Mouse (Mus musculus) kidney, adult 11 months (tissue): ENCODE measurements around the gene Rims4.

Source experiments
- DNase-seq: peaks from one replicate; pipeline ENCODE4 v3.0.0; 2022

Rims4 gene

GRCm38 (mm10) chr2:163865311-163865710, 53.2 kb downstream of the Rims4 start:
- DNase-seq: no peak

DNA sequence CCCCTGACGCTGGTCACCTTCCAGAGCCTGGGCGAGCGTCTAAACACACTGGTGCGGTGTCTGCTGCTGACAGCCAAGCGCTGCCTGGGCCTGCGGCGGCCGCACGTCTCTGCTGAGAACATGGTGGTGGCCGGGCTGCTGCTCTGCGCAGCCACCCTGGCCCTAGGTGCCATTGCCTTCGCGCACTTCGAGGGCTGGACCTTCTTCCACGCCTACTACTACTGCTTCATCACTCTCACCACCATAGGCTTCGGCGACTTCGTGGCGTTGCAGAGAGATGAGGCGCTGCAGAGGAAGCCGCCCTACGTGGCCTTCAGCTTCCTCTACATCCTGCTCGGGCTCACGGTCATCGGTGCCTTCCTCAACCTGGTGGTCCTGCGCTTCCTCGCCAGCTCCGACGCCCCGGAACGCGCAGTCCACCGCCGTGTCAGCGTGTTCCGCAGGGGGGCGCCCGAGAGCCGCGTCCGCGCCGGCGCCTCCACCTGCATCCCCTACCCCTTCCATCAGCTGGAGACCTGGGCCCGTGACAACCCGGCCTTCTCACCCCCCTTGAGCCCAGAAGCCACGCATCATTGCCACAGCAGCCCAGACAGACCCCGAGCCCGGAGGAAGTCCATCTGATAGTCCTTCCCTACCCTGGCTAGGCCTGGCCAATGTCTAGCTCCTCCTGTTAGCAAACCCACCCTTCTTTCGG, 60.1 kb downstream of the Rims4 start:
- no peak for DNase-seq

- DNase-seq: no peak
These were observed 61.2 kb downstream of the Rims4 start for GRCm38 (mm10) chr2:163857233-163857632.

DNA sequence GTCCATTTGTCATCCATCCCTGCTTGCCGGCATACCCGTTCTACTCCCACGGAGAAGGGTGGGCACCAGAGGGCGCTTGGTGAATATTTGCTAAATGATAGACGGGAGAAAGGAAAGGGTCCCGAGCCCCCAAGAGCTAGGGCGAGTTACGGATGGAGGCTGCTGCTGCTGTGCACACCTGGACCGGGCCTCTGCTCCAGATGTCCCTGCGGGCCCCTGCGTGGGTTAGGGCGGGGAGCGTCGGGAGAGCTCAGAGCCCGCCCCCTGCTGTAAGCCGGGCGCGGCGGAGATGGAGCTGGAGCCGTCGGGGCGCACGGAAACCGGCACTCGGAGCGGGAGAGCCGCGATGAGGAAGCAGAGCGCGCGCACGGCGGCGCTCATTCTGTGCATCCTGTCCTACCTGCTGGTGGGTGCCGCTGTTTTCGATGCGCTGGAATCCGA, 65.0 kb downstream of the Rims4 start, which contains the start of gene Kcnk15:
Kcnk15 (plus strand) TSS at position 191 of the 441 bp plus-strand sequence.
- DNase-seq: no peak

DNA sequence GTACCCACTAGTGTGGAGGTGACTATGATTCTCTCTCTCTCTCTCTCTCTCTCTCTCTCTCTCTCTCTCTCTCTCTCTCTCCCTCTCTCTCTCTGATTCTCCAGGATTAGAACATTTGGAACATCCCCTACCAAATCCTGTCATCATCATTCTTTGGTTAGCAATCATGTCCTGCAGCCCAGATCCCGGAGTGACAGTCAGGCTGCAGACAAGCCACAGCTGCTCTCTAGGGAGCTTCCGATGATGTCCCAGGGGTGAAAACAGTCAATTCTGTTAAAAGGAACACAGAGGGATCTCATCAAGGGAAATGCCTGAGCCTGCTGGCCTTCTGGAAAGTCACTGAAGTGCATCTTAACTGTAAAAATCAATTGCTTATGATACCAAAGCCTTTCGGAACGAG, 76.4 kb downstream of the Rims4 start:
- no peak for DNase-seq

DNA sequence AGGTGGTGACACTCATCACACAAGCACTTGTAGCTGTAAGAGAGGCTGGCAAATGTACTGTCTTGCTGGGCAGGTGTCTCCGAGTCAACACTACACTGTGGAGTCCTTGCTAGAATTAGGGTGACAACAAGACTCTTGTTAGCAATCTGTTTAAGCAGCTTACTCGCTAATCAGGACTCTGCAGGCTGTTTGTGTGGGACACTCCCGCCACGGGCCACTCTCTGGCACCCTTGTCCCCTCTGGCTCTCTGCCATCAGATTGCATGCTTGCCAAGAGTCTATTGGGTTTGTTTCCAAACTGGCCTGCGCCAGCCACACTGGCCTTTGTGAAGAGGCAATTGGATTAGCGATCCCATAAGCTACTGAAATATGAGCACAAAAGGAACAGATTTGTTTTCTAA, 79.0 kb downstream of the Rims4 start:
- DNase-seq: peak; percentile 27

DNA sequence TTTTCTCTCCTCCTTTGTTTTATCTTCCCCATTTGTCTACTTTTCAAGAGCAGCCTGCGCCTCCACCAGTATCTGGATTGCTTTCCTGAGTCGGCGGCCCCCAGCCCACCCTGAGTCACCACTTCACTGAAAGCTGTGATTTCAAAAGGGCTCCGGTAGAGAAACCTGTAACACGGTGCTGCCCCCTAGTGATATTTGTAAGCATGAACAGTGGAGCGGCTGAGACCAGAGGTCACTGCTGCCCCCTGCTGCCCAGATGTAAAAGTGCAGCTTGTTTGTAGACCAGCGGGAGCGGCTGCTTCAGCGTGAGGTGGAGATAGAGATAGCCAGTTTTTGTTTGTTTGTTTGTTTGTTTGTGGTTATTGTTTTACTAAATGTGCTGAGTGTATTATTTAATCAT, 80.4 kb downstream of the Rims4 start:
- peak; percentile 59 for DNase-seq

- no peak for DNase-seq
These were observed 87.3 kb downstream of the Rims4 start for GRCm38 (mm10) chr2:163831163-163831562.

- DNase-seq: no peak
These were observed 92.0 kb downstream of the Rims4 start for GRCm38 (mm10) chr2:163826494-163826893.

GRCm38 (mm10) chr2:163825861-163826260, 92.6 kb downstream of the Rims4 start:
- no peak for DNase-seq

DNA sequence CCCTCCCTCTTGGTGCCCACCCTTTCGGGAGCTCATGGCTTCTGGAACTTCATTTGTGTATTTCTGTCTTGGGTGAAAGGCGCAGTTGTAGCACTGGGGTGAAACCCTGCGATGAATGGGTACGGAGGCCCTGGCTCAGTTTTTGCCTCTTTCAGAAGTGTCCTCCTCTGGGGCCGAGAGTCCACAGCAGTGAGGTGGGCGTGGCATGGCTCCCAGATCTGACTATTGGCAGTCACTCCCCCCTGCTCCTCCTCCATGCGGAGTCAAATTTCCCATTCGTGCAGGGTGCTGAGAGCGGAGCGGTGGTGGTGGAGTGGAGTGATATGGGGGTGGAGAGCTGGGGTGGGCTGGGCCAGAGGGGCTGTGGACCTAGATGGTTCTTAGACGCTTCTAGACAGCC, 94.7 kb downstream of the Rims4 start:
- DNase-seq: peak; percentile 11

GRCm38 (mm10) chr2:163823248-163823647, 95.2 kb downstream of the Rims4 start:
- DNase-seq: no peak

GRCm38 (mm10) chr2:163820607-163821006, 97.9 kb downstream of the Rims4 start, which contains the start of gene Ccn5:
TSS of gene Ccn5 (plus strand) at chr2:163820861.
- DNase-seq: peak; percentile 27

- no peak for DNase-seq
These were observed 103.6 kb downstream of the Rims4 start for GRCm38 (mm10) chr2:163814739-163815465.

DNA sequence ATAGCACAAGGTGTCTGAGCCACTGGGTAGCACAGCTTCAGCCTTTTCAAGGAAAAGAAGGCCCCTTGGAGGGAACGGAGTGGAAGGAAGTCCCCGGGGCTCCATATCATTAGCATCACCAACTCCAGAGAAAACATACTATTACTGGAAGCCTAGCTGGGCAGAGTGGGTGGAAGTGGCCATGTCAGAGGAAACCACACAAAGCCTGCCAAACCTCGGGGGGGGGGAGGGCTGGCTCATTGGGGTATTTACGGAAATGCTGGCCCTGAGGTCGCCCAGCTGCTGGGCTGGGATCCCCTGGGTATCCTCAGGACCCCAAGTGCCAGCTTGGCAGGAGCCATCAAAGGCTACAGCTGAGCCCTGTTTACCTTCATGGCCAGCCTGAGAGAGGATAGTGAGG, 105.4 kb downstream of the Rims4 start:
- DNase-seq: no peak
